Mouse (Mus musculus) myocyte (in vitro differentiated cells): Measurements from ENCODE around the gene F13b. TPM values are rescaled to one million over a fixed set of nuclear protein-coding genes. Genes with fewer than 3 reads are reported as not detected.

Source experiments
- H3K27me3 ChIP-seq: one replicate; pipeline ENCODE4 v1.6.1; 2011; ENCODE audit not compliant: control insufficient read depth, insufficient read depth, insufficient read length
- H3K36me3 ChIP-seq: one replicate; pipeline ENCODE4 v1.6.1; 2011; ENCODE audit not compliant: control insufficient read depth, insufficient read depth
- H3K4me2 ChIP-seq: one replicate; pipeline ENCODE4 v1.6.1; 2011; ENCODE audit warnings: low read depth, control low read depth
- H3K4me3 ChIP-seq: one replicate; pipeline ENCODE4 v1.5.1; 2011; ENCODE audit warnings: mild to moderate bottlenecking, control low read depth, moderate library complexity
- H3K79me2 ChIP-seq: one replicate; pipeline ENCODE4 v1.6.1; 2011; ENCODE audit not compliant: control insufficient read depth, insufficient read depth
- H3ac ChIP-seq: one replicate; pipeline ENCODE4 v1.6.1; 2011; ENCODE audit not compliant: control insufficient read depth, insufficient read length
- REST ChIP-seq: IDR thresholded peaks from one replicate; pipeline ENCODE4 v1.6.1; 2011; ENCODE audit warnings: mild to moderate bottlenecking, control low read depth, moderate library complexity; ENCODE audit not compliant: insufficient read depth, insufficient read length
- USF1 ChIP-seq: IDR thresholded peaks from one replicate; pipeline ENCODE4 v1.6.1; 2011; ENCODE audit warnings: low read depth, mild to moderate bottlenecking, control low read depth, moderate library complexity
- polyA plus RNA-seq: library from polyadenylated mRNA; unstranded; fragments of >200 nt; fragmentation: generic; extraction: Trizol; gene quantifications from one replicate; pipeline ENCODE4 v1.2.1, GENCODE M21; 2012; ENCODE audit warnings: missing spikeins

The F13b gene
- polyA plus RNA-seq, 1 experiment: not detected

- Histone ChIP-seq H3K27me3 (no peaks in the 10 kb centered on the region), H3ac (no peak within 1 kb of the TSS), H3K36me3 (no peaks in the 10 kb centered on the region), H3K79me2 (no peaks in the 10 kb centered on the region), H3K4me3 (no peak within 1 kb of the TSS), H3K4me2 (no peak within 1 kb of the TSS)
- TF ChIP-seq REST (no peak), USF1 (no peak)
Measured at GRCm38 (mm10) chr1:139560024-139560423, 58.5 kb downstream of the F13b start, which contains the start of gene Cfhr1. TSS of gene Cfhr1 (minus strand) at chr1:139560272.

Other genes with a start within 250 kb of the F13b start
- gene Crb1, start 124.6 kb upstream of the F13b start, polyA plus RNA-seq: 0.08 TPM
- gene Zbtb41, start 79.4 kb upstream of the F13b start, polyA plus RNA-seq: 2.0 TPM
- 2.4 TPM for gene Aspm, start 46.9 kb upstream of the F13b start, polyA plus RNA-seq
- not detected for gene Cfhr1, start 58.6 kb downstream of the F13b start, polyA plus RNA-seq